Mouse (Mus musculus): ENCODE results near the gene Dpy19l3.

- no peak for TF ChIP-seq CTCF (IDR thresholded peaks at IDR 0.05; ENCODE audit: low read depth)
- no peak for TF ChIP-seq EP300 (IDR thresholded peaks at IDR 0.05; ENCODE audit: low read depth)
These were observed 96.4 kb downstream of the Dpy19l3 start for GRCm38 (mm10) chr7:35657829-35658228.

Data from liver, embryonic 14.5 days (tissue).